Mouse (Mus musculus): Measurements from ENCODE around the gene Dnajc2. TPM values are rescaled to one million over a fixed set of nuclear protein-coding genes. Genes with fewer than 3 reads are reported as not detected.
"Not testable (repeated sequence)": the region's sequence is repeated elsewhere in the genome, so short reads cannot be mapped to it uniquely, and the experiment has no call there.

Dnajc2 gene
- polyA plus RNA-seq, 1 experiment: 5.3 TPM

DNA sequence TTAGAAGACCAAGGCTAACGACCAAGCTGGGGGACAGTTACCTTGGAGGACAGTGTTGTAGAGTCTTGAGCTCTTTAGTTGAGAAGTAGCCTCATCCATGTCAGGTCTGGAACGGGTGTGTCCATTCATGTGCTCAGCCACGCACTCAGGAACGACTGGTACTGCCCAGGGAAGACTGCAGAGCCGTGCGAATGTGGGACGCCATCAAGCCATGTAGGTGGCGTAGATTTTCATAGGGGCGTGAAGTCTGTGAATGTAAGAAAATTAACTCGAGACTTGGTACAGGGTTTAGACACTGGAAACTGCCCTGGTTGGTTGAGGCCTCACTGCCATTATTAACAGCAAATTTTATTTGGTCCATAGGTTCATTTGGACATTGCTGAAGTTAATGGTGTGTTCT is 41.4 kb downstream of the Dnajc2 start:
- no peak for DNase-seq (ENCODE audit: low read depth)

GRCm38 (mm10) chr5:21739881-21740280 is 45.2 kb downstream of the Dnajc2 start:
- DNase-seq (ENCODE audit: low read depth): no peak

DNA sequence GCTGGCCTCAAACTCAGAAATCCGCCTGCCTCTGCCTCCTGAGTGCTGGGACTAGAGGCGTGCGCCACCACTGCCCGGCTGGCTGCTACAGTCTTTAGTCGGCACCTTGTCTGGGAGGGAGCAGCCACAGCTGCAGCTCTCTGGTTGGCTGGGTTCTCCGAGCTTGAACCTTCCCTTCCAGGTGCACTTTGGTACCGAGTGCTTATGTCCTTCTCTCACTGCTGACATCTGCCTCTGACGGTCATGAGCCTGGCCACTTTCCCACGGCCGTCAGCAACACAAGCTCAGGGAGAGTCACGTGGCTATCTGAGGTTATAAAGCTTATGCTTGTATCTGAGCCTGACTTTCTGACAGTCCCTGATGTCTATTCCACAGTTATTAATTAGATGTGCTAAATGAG is 45.9 kb downstream of the Dnajc2 start:
- DNase-seq (ENCODE audit: low read depth): no peak

DNA sequence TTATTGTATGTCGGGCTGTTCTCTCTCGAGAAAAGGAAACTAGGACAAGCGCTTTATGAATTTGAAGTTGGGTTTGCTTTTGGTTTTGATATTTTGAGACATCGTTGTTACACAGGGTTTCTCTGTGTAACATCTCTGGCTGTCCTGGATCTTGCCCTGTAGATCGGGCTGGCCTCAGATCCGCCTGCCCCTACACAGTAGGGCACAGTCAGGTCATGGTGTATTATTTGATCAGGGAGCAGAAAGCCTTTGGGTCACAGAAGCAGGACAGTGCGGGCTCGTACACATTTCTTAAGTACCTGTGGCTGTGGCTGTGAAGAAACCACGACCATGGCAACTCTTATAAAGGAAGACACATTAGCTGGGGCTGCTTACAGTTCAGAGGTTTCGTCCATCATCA is 47.4 kb downstream of the Dnajc2 start:
- no peak for DNase-seq (ENCODE audit: low read depth)

- no peak for DNase-seq (ENCODE audit: low read depth)
Observed at GRCm38 (mm10) chr5:21736956-21737585, 48.0 kb downstream of the Dnajc2 start, which contains the start of gene Pmpcb. Pmpcb (plus strand) TSS chr5:21737141.

DNA sequence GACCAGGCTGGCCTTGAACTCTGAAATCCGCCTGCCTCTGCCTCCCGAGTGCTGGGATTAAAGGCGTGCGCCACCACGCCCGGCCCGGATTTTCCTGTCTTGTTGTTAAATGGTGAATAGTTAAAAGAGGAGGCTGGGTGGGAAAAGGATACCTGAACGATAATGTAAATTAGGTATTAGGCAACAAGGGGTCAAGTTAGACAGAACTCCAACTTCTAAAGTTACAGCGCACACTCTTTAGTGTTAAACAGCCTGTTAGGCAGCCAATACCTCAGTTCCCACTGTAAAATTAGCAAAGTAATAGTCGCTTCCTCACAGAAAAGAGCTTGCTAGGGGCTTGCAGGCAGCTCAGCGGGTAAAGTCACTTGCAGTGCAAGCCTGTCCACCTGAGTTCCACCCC is 49.0 kb downstream of the Dnajc2 start:
- no peak for DNase-seq (ENCODE audit: low read depth)

- DNase-seq (ENCODE audit: low read depth): no peak
Observed at GRCm38 (mm10) chr5:21735584-21735983, 49.5 kb downstream of the Dnajc2 start.

GRCm38 (mm10) chr5:21735100-21735499 is 50.0 kb downstream of the Dnajc2 start:
- DNase-seq (ENCODE audit: low read depth): no peak

DNA sequence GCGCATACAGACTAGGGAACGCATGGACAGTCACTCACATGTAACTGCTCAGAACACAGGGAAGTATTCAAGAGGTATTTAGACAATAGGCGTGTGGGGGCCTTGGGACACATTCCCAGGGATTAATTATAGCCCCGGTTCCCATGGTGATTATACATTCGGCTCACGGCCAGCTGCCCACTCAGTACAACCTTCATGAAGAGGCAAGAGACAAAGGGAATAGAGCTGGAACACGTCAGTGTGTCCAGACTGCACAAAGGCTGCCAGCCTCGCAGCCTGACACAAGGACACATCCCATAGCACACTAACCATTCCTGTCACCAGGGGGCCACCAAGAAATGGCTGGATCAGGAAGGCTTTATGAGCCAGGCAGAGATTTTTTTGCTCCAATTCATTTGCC is 52.1 kb downstream of the Dnajc2 start:
- no peak for DNase-seq (ENCODE audit: low read depth)

DNA sequence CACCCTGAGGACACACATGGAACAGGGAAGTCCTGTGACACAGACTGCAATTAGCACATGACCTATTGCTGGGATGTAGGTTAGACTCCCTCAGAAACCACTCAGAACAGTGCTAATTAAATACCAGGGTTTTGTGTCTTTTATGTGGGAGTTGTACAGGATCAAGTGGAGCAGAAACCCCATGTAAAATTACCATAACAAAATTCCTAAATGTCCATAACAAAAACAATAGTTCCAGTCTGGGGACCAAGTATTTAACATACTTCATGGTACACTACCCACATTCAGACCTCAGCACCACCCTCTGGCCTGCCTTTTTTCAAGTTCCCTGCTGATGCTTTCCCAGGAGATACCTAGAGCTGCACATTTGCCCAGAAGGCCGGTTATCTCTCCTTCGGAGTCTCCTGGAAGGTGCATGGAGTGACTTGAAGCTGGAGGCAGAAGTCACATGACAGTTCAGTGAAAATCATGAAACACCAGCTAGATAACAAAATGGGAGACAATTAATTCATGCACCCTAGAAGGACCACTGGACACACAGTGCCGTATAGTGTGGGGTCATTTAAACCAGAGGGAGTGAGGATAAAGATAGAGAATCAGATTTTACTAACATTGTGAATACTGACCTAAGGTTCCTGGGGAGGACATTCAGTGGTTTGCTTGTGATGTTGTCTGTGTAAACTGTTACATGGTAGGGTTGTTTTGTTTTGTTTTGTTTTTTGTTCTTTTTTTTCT is 52.7 kb downstream of the Dnajc2 start:
- no peak for DNase-seq (ENCODE audit: low read depth)

GRCm38 (mm10) chr5:21729107-21729506 is 55.9 kb downstream of the Dnajc2 start:
- DNase-seq (ENCODE audit: low read depth): no peak

- no peak for DNase-seq (ENCODE audit: low read depth)
Observed at GRCm38 (mm10) chr5:21724872-21725271, 60.2 kb downstream of the Dnajc2 start.

- DNase-seq (ENCODE audit: low read depth): no peak
Observed at GRCm38 (mm10) chr5:21724427-21724826, 60.6 kb downstream of the Dnajc2 start.

DNA sequence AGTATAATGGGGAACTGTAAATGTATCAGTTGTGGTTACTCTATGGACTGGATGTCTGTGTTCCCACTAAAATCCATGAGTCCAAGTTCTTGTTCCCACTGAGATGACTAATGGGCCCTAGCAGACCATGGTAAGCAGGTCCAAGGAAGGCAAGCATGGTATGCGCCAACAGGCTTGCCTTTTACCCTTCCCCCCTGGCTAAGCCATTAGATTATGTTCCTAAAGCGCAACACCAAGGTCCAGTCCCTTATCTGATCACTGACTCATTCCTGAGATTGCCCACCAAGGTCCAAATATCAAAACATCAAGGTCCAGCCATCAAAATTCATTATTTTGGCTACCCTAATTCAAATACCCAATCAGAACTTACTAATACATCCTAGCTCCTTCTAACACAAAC is 65.8 kb downstream of the Dnajc2 start:
- DNase-seq (ENCODE audit: low read depth): no peak

DNA sequence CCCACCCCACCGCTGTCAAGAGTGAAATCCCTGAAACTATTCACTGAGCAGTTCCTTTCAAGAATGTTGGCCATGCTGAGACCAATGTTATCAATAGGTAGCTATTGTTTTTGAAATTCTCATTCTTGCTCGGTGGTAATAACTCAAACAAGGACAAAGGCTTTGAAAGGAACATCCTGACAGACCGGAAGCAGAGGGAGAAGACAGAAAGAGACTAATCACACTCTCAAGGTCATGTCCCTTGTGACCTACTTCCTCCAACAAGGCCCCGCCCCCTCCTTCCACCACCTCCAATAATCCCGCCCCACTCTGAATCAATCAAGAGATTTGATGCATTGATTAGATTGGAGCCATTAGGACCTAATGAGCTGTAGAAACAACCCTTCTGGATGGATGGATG is 66.5 kb downstream of the Dnajc2 start:
- DNase-seq (ENCODE audit: low read depth): no peak

- no peak for DNase-seq (ENCODE audit: low read depth)
Observed at GRCm38 (mm10) chr5:21717165-21717715, 67.8 kb downstream of the Dnajc2 start.

DNA sequence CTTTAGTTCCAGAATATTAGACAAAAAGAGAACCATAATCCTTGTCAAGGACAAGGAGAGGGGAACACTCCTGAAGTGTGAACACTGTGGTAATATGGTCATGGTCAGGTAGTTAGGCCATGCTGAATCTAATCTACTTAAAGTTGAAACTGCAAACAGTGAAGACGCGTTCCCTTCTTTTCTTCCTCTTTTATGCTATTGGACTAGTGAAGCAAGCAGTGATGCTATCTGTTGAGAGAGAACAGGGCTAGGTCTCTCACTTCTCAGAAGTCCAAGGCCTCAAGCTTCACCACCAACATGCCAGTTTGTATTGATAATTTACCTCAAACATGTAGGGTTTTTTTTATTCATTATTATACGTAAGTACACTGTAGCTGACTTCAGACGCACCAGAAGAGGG is 70.6 kb downstream of the Dnajc2 start:
- no peak for DNase-seq (ENCODE audit: low read depth)

DNA sequence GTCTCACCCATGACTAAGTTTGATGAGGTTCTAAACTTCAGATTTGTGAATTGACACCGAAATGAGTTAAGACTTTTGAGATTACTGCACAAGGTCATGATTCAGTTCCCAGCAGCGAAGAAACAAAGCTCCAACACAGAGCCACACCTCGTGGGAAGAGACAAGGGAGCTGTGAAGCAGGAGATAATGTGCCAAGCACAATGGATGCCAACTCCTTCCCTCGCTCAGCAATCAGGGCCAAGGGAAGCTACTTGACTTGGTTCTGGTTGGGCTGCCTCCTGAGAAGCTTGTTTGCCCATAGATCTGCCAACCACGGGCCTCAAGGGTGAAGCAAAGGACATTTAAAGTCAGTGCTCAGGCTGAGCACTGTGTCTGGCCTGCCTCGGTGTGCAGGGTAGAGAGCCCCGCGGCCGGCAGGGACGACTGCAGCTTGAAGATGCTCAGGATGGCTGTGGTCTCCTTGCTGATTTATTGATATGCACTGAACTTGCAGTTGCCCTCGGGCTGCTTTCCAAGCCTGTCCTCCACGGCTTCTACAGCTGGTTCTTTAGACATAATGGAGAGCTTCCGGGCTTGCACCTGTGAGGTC is 72.8 kb downstream of the Dnajc2 start:
- no peak for DNase-seq (ENCODE audit: low read depth)

GRCm38 (mm10) chr5:21708011-21708410 is 77.0 kb downstream of the Dnajc2 start:
- not testable (repeated sequence) for DNase-seq (ENCODE audit: low read depth)

Data from gonadal fat pad, adult 2 months (tissue).